Mouse (Mus musculus) skeletal muscle tissue, adult 2 months (tissue): ENCODE results near the gene Lrrc4c.

Experiments
- DNase-seq: peaks from one replicate; pipeline ENCODE4 v3.0.0-alpha.2; 2012; ENCODE audit warnings: low read depth, low spot score

The Lrrc4c gene

GRCm38 (mm10) chr2:96547171-96547570 lies 229.2 kb downstream of the Lrrc4c start:
- DNase-seq = no peak

GRCm38 (mm10) chr2:96573755-96574154 lies 255.8 kb downstream of the Lrrc4c start:
- no peak for DNase-seq

GRCm38 (mm10) chr2:96577701-96578100 lies 259.7 kb downstream of the Lrrc4c start:
- no peak for DNase-seq

- DNase-seq = no peak
Measured at GRCm38 (mm10) chr2:96580136-96580733, 262.3 kb downstream of the Lrrc4c start.

GRCm38 (mm10) chr2:96585665-96586064 lies 267.7 kb downstream of the Lrrc4c start:
- DNase-seq = no peak

GRCm38 (mm10) chr2:96604801-96605200 lies 286.8 kb downstream of the Lrrc4c start:
- DNase-seq = no peak

GRCm38 (mm10) chr2:96614121-96614520 lies 296.2 kb downstream of the Lrrc4c start:
- no peak for DNase-seq

- no peak for DNase-seq
Measured at GRCm38 (mm10) chr2:96618691-96619205, 300.8 kb downstream of the Lrrc4c start.

- DNase-seq = no peak
Measured at GRCm38 (mm10) chr2:96667113-96667512, 349.1 kb downstream of the Lrrc4c start.

GRCm38 (mm10) chr2:96681806-96682205 lies 363.8 kb downstream of the Lrrc4c start:
- no peak for DNase-seq

GRCm38 (mm10) chr2:96685328-96685727 lies 367.4 kb downstream of the Lrrc4c start:
- no peak for DNase-seq

GRCm38 (mm10) chr2:96705004-96705403 lies 387.0 kb downstream of the Lrrc4c start:
- no peak for DNase-seq

- DNase-seq = no peak
Measured at GRCm38 (mm10) chr2:96707772-96708350, 389.9 kb downstream of the Lrrc4c start.

- no peak for DNase-seq
Measured at GRCm38 (mm10) chr2:96714561-96714960, 396.6 kb downstream of the Lrrc4c start.

GRCm38 (mm10) chr2:96717353-96717752 lies 399.4 kb downstream of the Lrrc4c start:
- DNase-seq = no peak

- DNase-seq = no peak
Measured at GRCm38 (mm10) chr2:96723395-96723794, 405.4 kb downstream of the Lrrc4c start.

- no peak for DNase-seq
Measured at GRCm38 (mm10) chr2:96736081-96736480, 418.1 kb downstream of the Lrrc4c start.

GRCm38 (mm10) chr2:96755066-96755465 lies 437.1 kb downstream of the Lrrc4c start:
- DNase-seq = no peak

GRCm38 (mm10) chr2:96757701-96758100 lies 439.7 kb downstream of the Lrrc4c start:
- DNase-seq = no peak

GRCm38 (mm10) chr2:96763538-96763937 lies 445.6 kb downstream of the Lrrc4c start:
- no peak for DNase-seq

- no peak for DNase-seq
Measured at GRCm38 (mm10) chr2:96775376-96775775, 457.4 kb downstream of the Lrrc4c start.

- DNase-seq = no peak
Measured at GRCm38 (mm10) chr2:96796681-96797385, 478.9 kb downstream of the Lrrc4c start.
